Mouse (Mus musculus): ENCODE measurements around the gene Olfr457.
"Not testable (repeated sequence)": the region's sequence is repeated elsewhere in the genome, so short reads cannot be mapped to it uniquely, and the experiment has no call there.

Gene Olfr457

GRCm38 (mm10) chr6:42476235-42476634, at the start of gene Olfr457:
Olfr457 (minus strand) TSS chr6:42476335.
- no peak for DNase-seq (ENCODE audit: low spot score)

- no peak for DNase-seq (ENCODE audit: low spot score)
These were observed 37.3 kb upstream of the Olfr457 start for GRCm38 (mm10) chr6:42513461-42513860.

GRCm38 (mm10) chr6:42509311-42509710, 33.2 kb upstream of the Olfr457 start:
- no peak for DNase-seq (ENCODE audit: low spot score)

GRCm38 (mm10) chr6:42503478-42503877, 27.3 kb upstream of the Olfr457 start:
- no peak for DNase-seq (ENCODE audit: low spot score)

GRCm38 (mm10) chr6:42489731-42490130, 13.6 kb upstream of the Olfr457 start:
- DNase-seq (ENCODE audit: low spot score): no peak

- no peak for DNase-seq (ENCODE audit: low spot score)
These were observed 11.0 kb upstream of the Olfr457 start, which contains the start of gene Olfr456 for GRCm38 (mm10) chr6:42487114-42487513. Olfr456 (minus strand) TSS chr6:42487214.

GRCm38 (mm10) chr6:42484633-42485032, 8.5 kb upstream of the Olfr457 start:
- DNase-seq (ENCODE audit: low spot score): no peak

- DNase-seq (ENCODE audit: low spot score): not testable (repeated sequence)
These were observed 4.8 kb downstream of the Olfr457 start for GRCm38 (mm10) chr6:42471298-42471697.

GRCm38 (mm10) chr6:42470542-42470941, 5.6 kb downstream of the Olfr457 start:
- DNase-seq (ENCODE audit: low spot score): no peak

- DNase-seq (ENCODE audit: low spot score): no peak
These were observed 11.0 kb downstream of the Olfr457 start, which contains the start of gene Olfr458 for GRCm38 (mm10) chr6:42465096-42465495. Olfr458 (minus strand) TSS chr6:42465196.

- no peak for DNase-seq (ENCODE audit: low spot score)
These were observed 28.8 kb downstream of the Olfr457 start for GRCm38 (mm10) chr6:42447381-42447780.

- no peak for DNase-seq (ENCODE audit: low spot score)
These were observed 31.6 kb downstream of the Olfr457 start for GRCm38 (mm10) chr6:42444491-42444890.

GRCm38 (mm10) chr6:42441395-42441794, 34.7 kb downstream of the Olfr457 start:
- DNase-seq (ENCODE audit: low spot score): no peak

- no peak for DNase-seq (ENCODE audit: low spot score)
These were observed 40.6 kb downstream of the Olfr457 start for GRCm38 (mm10) chr6:42435490-42435889.

GRCm38 (mm10) chr6:42434446-42434845, 41.7 kb downstream of the Olfr457 start, which contains the start of gene Tas2r126:
Tas2r126 (plus strand) TSS chr6:42434535.
- DNase-seq (ENCODE audit: low spot score): no peak

GRCm38 (mm10) chr6:42433554-42433953, 42.6 kb downstream of the Olfr457 start:
- no peak for DNase-seq (ENCODE audit: low spot score)

- DNase-seq (ENCODE audit: low spot score): no peak
These were observed 49.8 kb downstream of the Olfr457 start for GRCm38 (mm10) chr6:42426337-42426736.

GRCm38 (mm10) chr6:42424472-42424871, 51.7 kb downstream of the Olfr457 start:
- no peak for DNase-seq (ENCODE audit: low spot score)

- DNase-seq (ENCODE audit: low spot score): no peak
These were observed 54.7 kb downstream of the Olfr457 start for GRCm38 (mm10) chr6:42421439-42421838.

- DNase-seq (ENCODE audit: low spot score): no peak
These were observed 56.7 kb downstream of the Olfr457 start for GRCm38 (mm10) chr6:42419443-42419842.

Measured in c-Kit-positive CD71-positive TER-119-positive erythroid progenitor cells, embryonic 14.5 days (primary cell).